Mouse (Mus musculus) thymus, adult 2 months (tissue): ENCODE measurements around the gene Dusp7. TPM values are rescaled to one million over a fixed set of nuclear protein-coding genes. Genes with fewer than 3 reads are reported as not detected.
A peak's percentile ranks its signal among the peaks of the same experiment; 100 is the strongest.

ENCODE experiments used
- DNase-seq: peaks from one replicate; pipeline ENCODE4 v3.0.0; 2021
- H3K27ac ChIP-seq: fragments of 200-500 bp; 2 replicates; pipeline ENCODE4 v1.5.1; 2012; ENCODE audit warnings: low read length, control low read depth; ENCODE audit not compliant: control insufficient read depth, insufficient read depth
- H3K27me3 ChIP-seq: fragments of 200-500 bp; 2 replicates; pipeline ENCODE4 v1.6.1; 2012; ENCODE audit warnings: mild to moderate bottlenecking, low read length, moderate library complexity, mixed read lengths; ENCODE audit not compliant: control insufficient read depth, insufficient read depth
- H3K36me3 ChIP-seq: fragments of 200-500 bp; 2 replicates; pipeline ENCODE4 v1.6.1; 2012; ENCODE audit warnings: mild to moderate bottlenecking, low read length, moderate library complexity; ENCODE audit not compliant: control insufficient read depth, insufficient read depth
- H3K4me1 ChIP-seq: fragments of 200-500 bp; replicated peaks from 2 replicates; pipeline ENCODE4 v1.6.1; 2012; ENCODE audit warnings: low read length; ENCODE audit not compliant: control insufficient read depth, insufficient read depth
- H3K4me3 ChIP-seq: fragments of 200-500 bp; 2 replicates; pipeline ENCODE4 v1.5.1; 2012; ENCODE audit warnings: mild to moderate bottlenecking, low read length, control low read depth, moderate library complexity; ENCODE audit not compliant: control insufficient read depth, insufficient read depth
- CTCF ChIP-seq: fragments of 200-500 bp; IDR thresholded peaks from 2 replicates; pipeline ENCODE4 v1.5.1; 2012; ENCODE audit warnings: mild to moderate bottlenecking, control low read depth, low read length, moderate library complexity, borderline replicate concordance; ENCODE audit not compliant: control insufficient read depth, poor library complexity, insufficient read depth; ENCODE audit errors: extremely low read depth
- POLR2A ChIP-seq: fragments of 200-500 bp; IDR thresholded peaks from 2 replicates; pipeline ENCODE4 v1.6.1; 2012; ENCODE audit warnings: mild to moderate bottlenecking, low read length, control low read depth, moderate library complexity; ENCODE audit not compliant: control insufficient read depth, poor library complexity, insufficient read depth; ENCODE audit errors: extremely low read depth
- WGBS: fragments of 180-500 bp; shearing (Covaris S2); methylation state at CpG from one replicate; pipeline ENCODE4 v1.1.7; 2018; 5-methylcytosine and 5-hydroxymethylcytosine counted together
- polyA plus RNA-seq: library from polyadenylated mRNA; depleted of rRNA; stranded (reverse); fragments of >200 nt; gene quantifications from 2 replicates; pipeline ENCODE4 v1.2.3, GENCODE M21; 2012

Gene Dusp7
- polyA plus RNA-seq, 1 experiment: 75.3 TPM

DNA sequence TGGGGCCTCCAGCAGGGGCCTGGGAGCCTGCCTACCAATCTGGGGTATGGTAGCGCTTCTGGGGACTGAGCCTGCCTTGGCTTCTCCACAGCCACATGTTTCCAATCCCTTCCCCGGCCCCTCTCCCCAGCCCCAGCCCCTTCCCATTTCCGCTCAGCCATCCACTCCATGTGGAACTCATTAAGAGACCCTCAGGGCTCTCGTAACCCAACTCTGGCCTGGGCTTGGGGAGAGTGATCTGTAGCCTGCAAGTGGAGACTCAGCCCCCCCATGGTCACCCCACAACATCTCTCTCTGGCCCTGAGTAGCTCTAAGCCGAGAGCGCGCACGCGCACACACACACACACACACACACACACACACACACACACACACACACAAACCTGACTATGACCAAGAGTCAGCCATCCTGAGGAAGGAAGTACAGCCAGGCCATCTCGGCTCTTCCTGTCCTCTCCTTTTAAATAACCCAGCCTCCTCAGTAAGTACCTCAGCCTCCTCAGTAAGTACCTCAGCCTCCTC lies 12.0 kb upstream of the Dusp7 start:
- H3K4me3 ChIP-seq: no peak overlapping the region
- 87% methylated on average over 10 of the region's 10 CpGs for WGBS
- DNase-seq: no peak

DNA sequence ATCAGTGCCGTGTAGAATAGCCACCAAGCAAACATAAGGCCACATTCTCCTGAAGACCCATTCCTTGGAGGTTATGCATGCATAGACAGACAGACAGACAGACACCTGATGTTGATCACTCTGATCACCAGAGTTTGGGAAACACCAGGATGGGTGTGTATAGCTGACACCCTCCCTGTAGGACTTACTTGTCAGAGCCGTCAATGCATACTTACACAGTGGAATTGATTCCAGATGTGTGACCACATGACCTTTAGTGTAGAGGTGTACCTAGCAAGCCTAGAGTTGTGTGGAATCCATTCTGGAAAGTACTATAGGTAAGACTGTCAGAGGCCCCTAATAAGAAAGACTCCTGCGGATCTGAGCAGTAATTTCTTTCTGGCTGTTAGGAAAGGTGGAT lies 11.3 kb upstream of the Dusp7 start:
- Histone ChIP-seq H3K27me3 (no peaks in the 10 kb centered on the region), H3K4me1 (no peaks in the 10 kb centered on the region), H3K36me3 (no peaks in the 10 kb centered on the region), H3K27ac (no peak overlapping the region), H3K4me3 (no peak overlapping the region)
- WGBS: 95% methylated on average over 3 of the region's 3 CpGs
- no peak for DNase-seq
- TF ChIP-seq POLR2A: no peak
- no peak for TF ChIP-seq CTCF

More for the DNA sequence above, 12.0 kb upstream of the Dusp7 start:
- TF ChIP-seq POLR2A: no peak
- TF ChIP-seq CTCF: no peak
- Histone ChIP-seq H3K27ac (no peak overlapping the region), H3K27me3 (no peaks in the 10 kb centered on the region), H3K36me3 (no peaks in the 10 kb centered on the region), H3K4me1 (no peaks in the 10 kb centered on the region)

DNA sequence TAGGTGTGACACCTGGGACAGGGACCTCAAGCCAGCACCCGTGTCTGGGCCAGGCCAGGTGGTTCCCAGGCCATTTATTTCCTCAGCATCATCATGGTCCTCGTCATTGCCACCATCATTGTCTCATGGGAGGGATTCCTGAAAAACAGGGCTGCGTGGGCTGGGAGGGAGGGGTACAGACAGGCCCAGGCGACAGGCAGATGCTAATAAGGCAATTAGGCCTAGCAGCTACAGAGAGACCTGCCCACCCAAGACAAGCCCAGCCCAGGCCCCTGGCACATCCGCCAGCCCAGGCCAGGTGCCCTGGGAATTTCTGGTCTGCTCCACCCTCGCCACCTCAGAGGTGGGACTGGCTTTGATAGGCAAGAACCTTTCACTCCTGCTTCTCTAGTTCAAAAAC lies 9.1 kb upstream of the Dusp7 start:
- 93% methylated on average over 6 of the region's 6 CpGs for WGBS
- H3K27me3 ChIP-seq: no peaks in the 10 kb centered on the region
- no peak for TF ChIP-seq POLR2A
- no peak for TF ChIP-seq CTCF

DNA sequence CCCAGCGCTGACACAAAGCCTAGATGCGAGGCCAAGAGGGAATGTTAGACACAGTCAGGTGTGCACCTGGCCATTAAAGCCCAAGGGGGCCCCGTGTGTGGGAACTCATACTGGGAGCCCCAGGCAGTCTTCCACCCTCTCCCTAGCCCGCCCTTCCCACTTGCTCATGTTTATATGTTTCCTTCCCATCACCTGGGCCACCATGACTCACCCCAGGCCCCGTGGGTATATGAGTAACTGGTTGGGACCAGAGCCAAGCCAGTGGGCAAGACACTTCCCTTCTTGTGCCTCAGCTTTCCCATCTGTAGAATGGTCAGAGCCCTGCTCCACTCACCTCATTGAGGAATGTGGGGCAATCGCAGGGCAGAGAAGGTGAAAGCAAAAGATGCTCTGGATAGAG lies 7.3 kb upstream of the Dusp7 start:
- Histone ChIP-seq H3K27ac (no peak overlapping the region), H3K27me3 (no peaks in the 10 kb centered on the region), H3K4me1 (0 out of 2 replicates have a peak, but pooled peaks cover 3% of the 10 kb centered on the region), H3K4me3 (no peak overlapping the region), H3K36me3 (no peaks in the 10 kb centered on the region)
- DNase-seq: no peak
- TF ChIP-seq POLR2A: no peak
- TF ChIP-seq CTCF: no peak
- 76% methylated on average over 6 of the region's 6 CpGs for WGBS

More for the DNA sequence above, 9.1 kb upstream of the Dusp7 start:
- H3K4me3 ChIP-seq: no peak overlapping the region
- no peaks in the 10 kb centered on the region for H3K4me1 ChIP-seq
- no peak overlapping the region for H3K27ac ChIP-seq
- DNase-seq: no peak
- no peaks in the 10 kb centered on the region for H3K36me3 ChIP-seq

DNA sequence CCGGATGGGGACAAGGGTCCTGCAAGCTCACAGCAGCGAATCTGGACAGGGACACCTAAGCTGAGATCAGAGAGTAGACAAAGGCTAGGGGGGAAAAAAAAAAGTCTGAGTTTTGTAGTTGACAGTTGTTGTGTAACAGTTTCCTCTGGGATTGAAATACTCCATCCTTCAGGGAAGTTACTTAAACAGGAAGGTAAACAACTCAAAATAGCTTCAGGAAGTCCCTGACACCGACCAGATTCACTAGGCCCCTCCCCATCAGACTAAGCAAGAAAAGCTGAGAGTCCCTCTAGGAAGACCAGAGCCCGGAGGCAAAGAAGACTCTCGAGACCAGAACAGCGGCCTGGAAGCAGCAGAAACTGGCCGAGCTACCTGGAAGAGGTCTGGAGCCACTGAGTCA lies 3.1 kb upstream of the Dusp7 start:
- no peaks in the 10 kb centered on the region for H3K36me3 ChIP-seq
- TF ChIP-seq POLR2A: no peak
- TF ChIP-seq CTCF: no peak
- H3K4me3 ChIP-seq: no peak overlapping the region
- no peak overlapping the region for H3K27ac ChIP-seq
- no peak for DNase-seq
- H3K4me1 ChIP-seq: peaks cover 23% of the 10 kb centered on the region
- no peaks in the 10 kb centered on the region for H3K27me3 ChIP-seq
- WGBS: 78% methylated on average over 7 of the region's 7 CpGs

DNA sequence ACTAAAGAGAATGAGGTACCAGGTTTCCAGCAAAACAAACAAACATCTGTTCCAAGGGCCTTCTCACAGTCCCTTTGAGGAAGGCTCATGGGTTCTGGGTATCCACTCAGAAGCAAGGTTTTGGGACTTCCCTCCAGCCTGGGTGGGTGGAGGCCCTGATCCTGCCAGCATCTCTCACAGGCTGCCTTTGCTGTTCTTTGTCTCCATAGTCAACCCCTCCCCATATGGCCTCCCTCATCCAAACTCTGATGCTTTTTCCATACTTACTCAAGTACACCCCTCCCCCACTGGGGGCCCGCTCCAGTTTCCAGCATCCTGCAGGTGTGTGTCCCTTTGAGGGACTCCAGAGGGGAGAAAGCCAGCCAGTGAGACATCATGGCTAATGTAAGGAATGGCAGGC lies 2.2 kb upstream of the Dusp7 start:
- peaks cover 29% of the 10 kb centered on the region for H3K4me1 ChIP-seq
- H3K27ac ChIP-seq: no peak overlapping the region
- H3K36me3 ChIP-seq: no peaks in the 10 kb centered on the region
- no peak for DNase-seq
- H3K4me3 ChIP-seq: no peak overlapping the region
- no peaks in the 10 kb centered on the region for H3K27me3 ChIP-seq
- WGBS: 96% methylated on average over 1 of the region's 1 CpGs
- TF ChIP-seq POLR2A: no peak
- no peak for TF ChIP-seq CTCF

DNA sequence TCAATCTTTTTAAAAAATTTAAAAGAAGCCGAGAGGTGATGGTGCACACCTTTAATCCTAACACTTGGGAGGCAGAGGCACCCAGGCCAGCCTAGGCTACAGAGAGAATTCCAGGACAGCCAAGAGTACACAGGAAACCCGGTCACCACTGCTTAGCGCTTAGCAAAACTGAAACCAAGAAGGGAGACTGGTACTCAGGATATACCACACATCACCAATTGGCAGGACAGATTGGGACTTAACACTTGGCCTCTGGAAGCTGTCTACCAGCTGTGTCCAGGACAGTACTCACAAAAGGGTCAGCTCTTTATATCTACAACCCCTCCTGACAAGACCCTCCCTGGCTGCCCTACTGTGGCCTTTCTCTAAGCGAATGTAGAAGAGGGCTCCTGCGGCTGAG lies 1.4 kb upstream of the Dusp7 start:
- Histone ChIP-seq H3K4me1 (peaks cover 37% of the 10 kb centered on the region), H3K36me3 (no peaks in the 10 kb centered on the region), H3K27me3 (no peaks in the 10 kb centered on the region), H3K4me3 (peak overlapping the region; percentile 47), H3K27ac (no peak overlapping the region)
- DNase-seq: no peak
- 19% methylated on average over 5 of the region's 5 CpGs for WGBS
- TF ChIP-seq POLR2A: 0 out of 2 replicates have a peak, but pooled peaks have one; percentile 7
- no peak for TF ChIP-seq CTCF
